Mouse (Mus musculus) left cerebral cortex, adult 2 months (tissue): ENCODE data around the gene Gm20911. TPM values are rescaled to one million over a fixed set of nuclear protein-coding genes. Genes with fewer than 3 reads are reported as not detected.
"Not testable (repeated sequence)": the region's sequence is repeated elsewhere in the genome, so short reads cannot be mapped to it uniquely, and the experiment has no call there.

Experiments used
- DNase-seq, 2 experiments: peaks; one replicate each; pipeline ENCODE4 v3.0.0; 2021 to 2022; ENCODE audit warnings: low spot score in 2 of 2, mixed read lengths in 1 of 2; ENCODE audit errors: extremely low spot score in 1 of 2
- H3K27ac ChIP-seq: fragments of 200-600 bp; 2 replicates; pipeline ENCODE4 v1.8.1; 2022
- H3K4me3 ChIP-seq: fragments of 200-600 bp; 2 replicates; pipeline ENCODE4 v1.8.1; 2022
- intact Hi-C: fragments of 180-260 bp; cut with DNase I; formaldehyde crosslinking; loops from one replicate; pipeline ENCODE4 v1.15.1; 2025
- long read RNA-seq, 2 experiments: library from polyadenylated mRNA; stranded (forward); transcript quantifications; one replicate each; pipeline ENCODE4 v2.0.0; 2021; ENCODE audit warnings: borderline mapping rate in 2 of 2
- total RNA-seq, 2 experiments: library from RNA; stranded (reverse); gene quantifications; 2 replicates each; pipeline ENCODE4 v1.2.3; 2021

The Gm20911 gene
- not detected for total RNA-seq
- long read RNA-seq, experiment 1: 0 reads
- long read RNA-seq, experiment 2: 0 reads

- H3K4me3 ChIP-seq, intact Hi-C loops, DNase-seq, H3K27ac ChIP-seq: not testable (repeated sequence)
Measured at GRCm38 (mm10) chrY:81457707-81458106, at the start of gene Gm20911. Gm20911 (plus strand) TSS chrY:81458007.
